Mouse (Mus musculus) lung, postnatal 36 days (tissue): Measurements from ENCODE around the gene Usp24.
"Not testable (repeated sequence)": the region's sequence is repeated elsewhere in the genome, so short reads cannot be mapped to it uniquely, and the experiment has no call there.

Experiments
- DNase-seq: peaks from one replicate; pipeline ENCODE4 v3.0.0; 2022; ENCODE audit warnings: mixed read lengths

Usp24 gene

GRCm38 (mm10) chr4:106318976-106319375, 3.0 kb downstream of the Usp24 start:
- no peak for DNase-seq

- DNase-seq: no peak
These were observed 6.8 kb downstream of the Usp24 start for GRCm38 (mm10) chr4:106322846-106323245.

- no peak for DNase-seq
These were observed 7.3 kb downstream of the Usp24 start for GRCm38 (mm10) chr4:106323318-106323717.

GRCm38 (mm10) chr4:106327436-106327835, 11.4 kb downstream of the Usp24 start:
- DNase-seq: no peak

GRCm38 (mm10) chr4:106328704-106329103, 12.7 kb downstream of the Usp24 start:
- no peak for DNase-seq

GRCm38 (mm10) chr4:106329171-106329570, 13.2 kb downstream of the Usp24 start:
- not testable (repeated sequence) for DNase-seq

GRCm38 (mm10) chr4:106330371-106330819, 14.4 kb downstream of the Usp24 start:
- DNase-seq: peak; percentile 50

GRCm38 (mm10) chr4:106333071-106333470, 17.1 kb downstream of the Usp24 start:
- DNase-seq: no peak

- no peak for DNase-seq
These were observed 17.6 kb downstream of the Usp24 start for GRCm38 (mm10) chr4:106333584-106333983.

- DNase-seq: no peak
These were observed 19.8 kb downstream of the Usp24 start for GRCm38 (mm10) chr4:106335858-106336257.

GRCm38 (mm10) chr4:106347664-106348063, 31.7 kb downstream of the Usp24 start:
- DNase-seq: no peak

GRCm38 (mm10) chr4:106355025-106355424, 39.0 kb downstream of the Usp24 start:
- not testable (repeated sequence) for DNase-seq

- no peak for DNase-seq
These were observed 54.0 kb downstream of the Usp24 start for GRCm38 (mm10) chr4:106370013-106370412.

- DNase-seq: peak; percentile 91
These were observed 59.8 kb downstream of the Usp24 start for GRCm38 (mm10) chr4:106375857-106376256.

- DNase-seq: no peak
These were observed 63.0 kb downstream of the Usp24 start for GRCm38 (mm10) chr4:106378839-106379572.

GRCm38 (mm10) chr4:106381131-106381530, 65.1 kb downstream of the Usp24 start:
- no peak for DNase-seq

GRCm38 (mm10) chr4:106389908-106390307, 73.9 kb downstream of the Usp24 start:
- peak; percentile 54 for DNase-seq

- DNase-seq: no peak
These were observed 93.6 kb downstream of the Usp24 start for GRCm38 (mm10) chr4:106409621-106410020.

- DNase-seq: no peak
These were observed 103.2 kb downstream of the Usp24 start for GRCm38 (mm10) chr4:106419256-106419655.

GRCm38 (mm10) chr4:106419791-106420190, 103.8 kb downstream of the Usp24 start:
- DNase-seq: no peak

- DNase-seq: no peak
These were observed 106.6 kb downstream of the Usp24 start for GRCm38 (mm10) chr4:106422597-106422996.

- no peak for DNase-seq
These were observed 108.5 kb downstream of the Usp24 start for GRCm38 (mm10) chr4:106424560-106424959.

- DNase-seq: no peak
These were observed 110.3 kb downstream of the Usp24 start for GRCm38 (mm10) chr4:106426286-106426685.

- no peak for DNase-seq
These were observed 112.6 kb downstream of the Usp24 start for GRCm38 (mm10) chr4:106428616-106429015.

- no peak for DNase-seq
These were observed 113.1 kb downstream of the Usp24 start for GRCm38 (mm10) chr4:106429106-106429505.
